14 mouse cellular contexts compared by ENCODE assay signal in the genomic region with DNA sequence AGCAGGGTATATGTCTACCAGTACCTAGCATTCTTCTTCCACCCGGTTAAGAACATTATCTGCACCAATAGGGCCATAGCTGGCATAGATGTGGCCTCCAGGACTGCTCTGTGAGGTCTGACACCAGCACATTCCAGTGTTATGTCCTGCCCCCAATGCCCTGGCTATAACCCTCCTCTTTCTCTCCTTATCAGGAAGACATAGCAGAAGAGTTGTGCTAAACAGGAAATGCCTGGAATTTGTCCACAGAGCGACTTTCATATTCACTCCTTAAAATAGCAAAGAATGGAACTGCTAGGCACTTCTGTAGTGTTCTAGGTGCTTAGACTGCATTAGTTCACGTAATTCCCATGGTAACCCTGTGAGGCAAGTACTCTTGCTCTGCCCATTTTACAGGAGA. TPM values are rescaled to one million over a fixed set of nuclear protein-coding genes. Genes with fewer than 3 reads are reported as not detected.
DNase-seq lines count a peak whose midpoint lies in the region; ATAC-seq and TF ChIP-seq lines count a peak whose summit lies in the region.
"Had no signal": no experiment of that assay in that cellular context is flagged by ENCODE, and none has a peak within 500 bp of the region (broad histone marks: within the 10 kb centered on the region; RNA-seq: fewer than 3 reads in every experiment).

No protein-coding gene starts in this region.

- H3K4me3 ChIP-seq in kidney, embryonic 14.5 days (ENCODE audit: low read length) = no peak overlapping the region
- H3K4me3 ChIP-seq in heart, postnatal 0 days (ENCODE audit: low read depth, low read length) = no peak overlapping the region
- no peak overlapping the region for H3K4me3 ChIP-seq in lung, postnatal 0 days (ENCODE audit: low read depth, low read length)
- no peak overlapping the region for H3K4me3 ChIP-seq in cerebellum, adult 2 months (replicated peaks; ENCODE audit: insufficient read depth, low read depth, low read length)
- H3K4me3 ChIP-seq: embryonic facial prominence, embryonic 10.5 days; hindbrain, embryonic 13.5 days had no signal

- WGBS in kidney, embryonic 14.5 days = 73% methylated on average over 3 of the region's 3 CpGs
- WGBS in heart, postnatal 0 days = 14% methylated on average over 3 of the region's 3 CpGs
- 40% methylated on average over 3 of the region's 3 CpGs for WGBS in lung, postnatal 0 days
- 95% methylated on average over 3 of the region's 3 CpGs for WGBS in cerebellum, adult 2 months

- TF ChIP-seq CTCF in heart, postnatal 0 days (IDR thresholded peaks at IDR 0.05; ENCODE audit: low read depth) = no peak
- no peak for TF ChIP-seq CTCF in lung, postnatal 0 days (IDR thresholded peaks at IDR 0.05)
- no peak for TF ChIP-seq CTCF in cerebellum, adult 2 months (IDR thresholded peaks at IDR 0.05; ENCODE audit: borderline replicate concordance, insufficient read depth, low read depth, low read length)

- TF ChIP-seq POLR2A in cerebellum, adult 2 months (IDR thresholded peaks at IDR 0.05; ENCODE audit: borderline replicate concordance, insufficient read depth, low read length) = no peak

- no peak for TF ChIP-seq EP300 in heart, postnatal 0 days (IDR thresholded peaks at IDR 0.05; ENCODE audit: low read depth)
- TF ChIP-seq EP300 in lung, postnatal 0 days (IDR thresholded peaks at IDR 0.05) = peak; percentile 64

- peaks cover 20% of the 10 kb centered on the region for H3K4me1 ChIP-seq in kidney, embryonic 14.5 days (ENCODE audit: control insufficient read depth, insufficient read depth, low read length)
- peaks cover 10% of the 10 kb centered on the region; the same call in 1 of the 2 replicates for H3K4me1 ChIP-seq in heart, postnatal 0 days (ENCODE audit: control insufficient read depth, insufficient read depth)
- no peaks in the 10 kb centered on the region; the same call in 1 of the 2 replicates for H3K4me1 ChIP-seq in lung, postnatal 0 days (ENCODE audit: insufficient read depth, low read depth, low read length)
- peaks cover 14% of the 10 kb centered on the region for H3K4me1 ChIP-seq in cerebellum, adult 2 months (ENCODE audit: control insufficient read depth, insufficient read depth, low read length)

- H3K27ac ChIP-seq in kidney, embryonic 14.5 days (ENCODE audit: low read depth, low read length) = no peak overlapping the region
- no peak overlapping the region for H3K27ac ChIP-seq in heart, postnatal 0 days (ENCODE audit: low read depth)
- H3K27ac ChIP-seq in lung, postnatal 0 days (ENCODE audit: low read length) = no peak overlapping the region
- no peak overlapping the region for H3K27ac ChIP-seq in cerebellum, adult 2 months (ENCODE audit: insufficient read depth, low read length)
- H3K27ac ChIP-seq: embryonic facial prominence, embryonic 10.5 days; hindbrain, embryonic 13.5 days had no signal

- no peaks in the 10 kb centered on the region for H3K27me3 ChIP-seq in kidney, embryonic 14.5 days (ENCODE audit: control insufficient read depth, insufficient read depth, low read length)
- H3K27me3 ChIP-seq in heart, postnatal 0 days (ENCODE audit: control insufficient read depth, insufficient read depth, low read length) = no peaks in the 10 kb centered on the region
- H3K27me3 ChIP-seq in lung, postnatal 0 days (replicated peaks; ENCODE audit: insufficient read depth, low read length) = no peaks in the 10 kb centered on the region
- no peaks in the 10 kb centered on the region for H3K27me3 ChIP-seq in cerebellum, adult 2 months (ENCODE audit: control insufficient read depth, insufficient read depth, low read length)

- DNase-seq in kidney, adult 11 months = peak; percentile 19
- peak; percentile 68 for DNase-seq in heart, postnatal 0 days (ENCODE audit: low spot score)
- peak; percentile 43 for DNase-seq in kidney, postnatal 14 days
- peak; percentile 59 for DNase-seq in lung, postnatal 0 days (ENCODE audit: low spot score)
- no peak for DNase-seq in cerebellum, adult 2 months
- no peak for DNase-seq in right cerebral cortex, postnatal 36 days (ENCODE audit: low spot score in 2 of 2)
- no peak for DNase-seq in cerebellum, adult 8-10 months
- DNase-seq: adrenal gland, postnatal 25 days; cerebellum, adult 11 months; thymus, adult 18-20 months had no signal

- no peaks in the 10 kb centered on the region for H3K9me3 ChIP-seq in kidney, embryonic 14.5 days (ENCODE audit: control insufficient read depth, low read length)
- no peaks in the 10 kb centered on the region for H3K9me3 ChIP-seq in heart, postnatal 0 days (replicated peaks; ENCODE audit: control insufficient read depth, low read length)
- H3K9me3 ChIP-seq in lung, postnatal 0 days (ENCODE audit: low read length) = no peaks in the 10 kb centered on the region
- H3K9me3 ChIP-seq: embryonic facial prominence, embryonic 10.5 days; hindbrain, embryonic 13.5 days had no signal

- ATAC-seq in kidney, embryonic 14.5 days (ENCODE audit: low FRiP score, low TSS enrichment) = no peak
- ATAC-seq in heart, postnatal 0 days (ENCODE audit: insufficient read depth, low read depth) = peak; percentile 89
- ATAC-seq in lung, postnatal 0 days = peak; percentile 79

- no peaks in the 10 kb centered on the region for H3K36me3 ChIP-seq in kidney, embryonic 14.5 days (ENCODE audit: control insufficient read depth, insufficient read depth, low read length)
- no peaks in the 10 kb centered on the region for H3K36me3 ChIP-seq in heart, postnatal 0 days (replicated peaks; ENCODE audit: control insufficient read depth, insufficient read depth, low read length)
- H3K36me3 ChIP-seq in lung, postnatal 0 days (ENCODE audit: insufficient read depth, low read length) = no peaks in the 10 kb centered on the region
- H3K36me3 ChIP-seq: embryonic facial prominence, embryonic 10.5 days; hindbrain, embryonic 13.5 days had no signal

- H3K4me2 ChIP-seq in kidney, embryonic 14.5 days (replicated peaks; ENCODE audit: low read depth, low read length) = no peak overlapping the region
- H3K4me2 ChIP-seq in heart, postnatal 0 days (ENCODE audit: low read depth, low read length) = no peak overlapping the region
- no peak overlapping the region for H3K4me2 ChIP-seq in lung, postnatal 0 days (replicated peaks; ENCODE audit: low read depth, low read length)
- H3K4me2 ChIP-seq: hindbrain, embryonic 13.5 days; midbrain, embryonic 11.5 days had no signal

- H3K9ac ChIP-seq in kidney, embryonic 14.5 days (ENCODE audit: low read depth, low read length) = no peak overlapping the region
- no peak overlapping the region for H3K9ac ChIP-seq in heart, postnatal 0 days (replicated peaks; ENCODE audit: low read depth, low read length)
- H3K9ac ChIP-seq in lung, postnatal 0 days (replicated peaks; ENCODE audit: low read depth) = no peak overlapping the region
- H3K9ac ChIP-seq: hindbrain, embryonic 13.5 days had no signal

RNA-seq across cellular contexts. Expression of gene Nav2, which starts 16.7 kb away (rescaled TPM):
- polyA plus RNA-seq in kidney, embryonic 14.5 days (2014; fragmentation: Nextera tagmentation; extraction: Ambion mirVana) = 39.8 and 49.2 TPM in 2 replicates
- 54.8 and 77.9 TPM in 2 replicates for total RNA-seq in heart, postnatal 0 days (2014; rRNA removed; ENCODE audit: low replicate concordance)
- polyA plus RNA-seq in heart, postnatal 0 days (2015; fragmentation: Nextera tagmentation; extraction: Ambion mirVana) = 20.4 and 22.8 TPM in 2 replicates
- polyA plus RNA-seq in lung, postnatal 0 days (2015; fragmentation: Nextera tagmentation; extraction: Ambion mirVana) = 22.4 and 25.8 TPM in 2 replicates
- 32.5 and 35.8 TPM in 2 replicates for polyA plus RNA-seq in cerebellum, adult 2 months (2012; rRNA removed)

RNA-seq across cellular contexts. Expression of gene E2f8, which starts 43.8 kb away (rescaled TPM):
- polyA plus RNA-seq in kidney, embryonic 14.5 days (2014; fragmentation: Nextera tagmentation; extraction: Ambion mirVana) = 16.2 and 25.4 TPM in 2 replicates
- 5.8 and 5.9 TPM in 2 replicates for total RNA-seq in heart, postnatal 0 days (2014; rRNA removed; ENCODE audit: low replicate concordance)
- polyA plus RNA-seq in heart, postnatal 0 days (2015; fragmentation: Nextera tagmentation; extraction: Ambion mirVana) = 3.0 and 3.5 TPM in 2 replicates
- polyA plus RNA-seq in lung, postnatal 0 days (2015; fragmentation: Nextera tagmentation; extraction: Ambion mirVana) = 0.93 and 1.5 TPM in 2 replicates
- polyA plus RNA-seq in cerebellum, adult 2 months (2012; rRNA removed) = 0.10 and 0.14 TPM in 2 replicates

Comparison
In these comparisons a context has a peak if more than half of its experiments do, and no peak if none do; other contexts are left out.
1. DNase-seq: peak in kidney, adult 11 months (single experiment), heart, postnatal 0 days (single experiment), kidney, postnatal 14 days (single experiment) and lung, postnatal 0 days (single experiment); none in cerebellum, adult 2 months (0 of 2), right cerebral cortex, postnatal 36 days (0 of 2) and cerebellum, adult 8-10 months (single experiment).